Mouse (Mus musculus) liver, embryonic 16.5 days (tissue): ENCODE measurements around the gene Arpc4. TPM values are rescaled to one million over a fixed set of nuclear protein-coding genes. Genes with fewer than 3 reads are reported as not detected.
A peak's percentile ranks its signal among the peaks of the same experiment; 100 is the strongest.
"Not testable (repeated sequence)": the region's sequence is repeated elsewhere in the genome, so short reads cannot be mapped to it uniquely, and the experiment has no call there.

Source experiments
- ATAC-seq: fragments of 200-750 bp; cut with Nextera tagmentation; 2 replicates; pipeline ENCODE4 v1.8.0; 2017; ENCODE audit warnings: low read depth, mild to moderate bottlenecking, moderate number of reproducible peaks, moderate library complexity
- H3K27ac ChIP-seq: fragments of 300-500 bp; sonication (generic); 2 replicates; pipeline ENCODE4 v1.5.1; 2014; ENCODE audit warnings: mild to moderate bottlenecking, low read length
- H3K27me3 ChIP-seq: fragments of 300-500 bp; sonication (generic); 2 replicates; pipeline ENCODE4 v1.6.1; 2014; ENCODE audit warnings: low read depth, low read length, mixed read lengths; ENCODE audit not compliant: control insufficient read depth, insufficient read depth
- H3K36me3 ChIP-seq: fragments of 300-500 bp; sonication (generic); 2 replicates; pipeline ENCODE4 v1.6.1; 2014; ENCODE audit warnings: mild to moderate bottlenecking; ENCODE audit not compliant: control insufficient read depth, insufficient read depth
- H3K4me1 ChIP-seq: fragments of 300-500 bp; sonication (generic); 2 replicates; pipeline ENCODE4 v1.6.1; 2014; ENCODE audit warnings: low read depth, low read length, mixed read lengths; ENCODE audit not compliant: control insufficient read depth
- H3K4me2 ChIP-seq: fragments of 300-500 bp; sonication (generic); 2 replicates; pipeline ENCODE4 v1.6.1; 2014; ENCODE audit warnings: low read depth, low read length, mixed read lengths
- H3K4me3 ChIP-seq: fragments of 300-500 bp; sonication (generic); 2 replicates; pipeline ENCODE4 v1.5.1; 2014; ENCODE audit warnings: low read depth, mild to moderate bottlenecking, low read length
- H3K9ac ChIP-seq: fragments of 300-500 bp; sonication (generic); 2 replicates; pipeline ENCODE4 v1.6.1; 2014; ENCODE audit warnings: low read depth, low read length
- H3K9me3 ChIP-seq: fragments of 300-500 bp; sonication (generic); replicated peaks from 2 replicates; pipeline ENCODE4 v1.6.1; 2016; ENCODE audit warnings: low read length; ENCODE audit not compliant: control insufficient read depth
- WGBS: fragments of 180-500 bp; shearing (Covaris S2); extraction: QIAGEN DNeasy Blood & Tissue Kit; methylation state at CpG from one replicate; pipeline ENCODE4 v1.1.7; 2014; ENCODE audit not compliant: insufficient replicate concordance; 5-methylcytosine and 5-hydroxymethylcytosine counted together
- polyA plus RNA-seq: library from polyadenylated mRNA; unstranded; fragments of >200 nt; fragmentation: Nextera tagmentation; extraction: Ambion mirVana; gene quantifications from 2 replicates; pipeline ENCODE4 v1.2.1, GENCODE M21; 2015

Arpc4 gene
- 178 and 179 TPM in 2 replicates for polyA plus RNA-seq

- Histone ChIP-seq H3K9me3 (no peaks in the 10 kb centered on the region), H3K4me2 (peak within 1 kb of the TSS; percentile 80), H3K36me3 (peaks cover 12% of the 10 kb centered on the region), H3K27ac (peak within 1 kb of the TSS; percentile 97), H3K9ac (peak within 1 kb of the TSS; percentile 81), H3K4me3 (peak within 1 kb of the TSS; percentile 78), H3K4me1 (peaks cover 35% of the 10 kb centered on the region), H3K27me3 (no peaks in the 10 kb centered on the region)
- ATAC-seq: peak; percentile 91
- WGBS: 1% methylated on average over 61 of the region's 61 CpGs
These were observed at the start of gene Arpc4, which contains the start of gene Tada3 for GRCm38 (mm10) chr6:113377496-113378385. Arpc4 (plus strand) TSS chr6:113378115. Tada3 (minus strand) TSS chr6:113377883.

- 61% methylated on average over 1 of the region's 1 CpGs for WGBS
- H3K36me3 ChIP-seq: peaks cover 12% of the 10 kb centered on the region
- no peak for ATAC-seq
- no peak overlapping the region for H3K4me3 ChIP-seq
- H3K4me1 ChIP-seq: peaks cover 25% of the 10 kb centered on the region
- H3K27me3 ChIP-seq: no peaks in the 10 kb centered on the region
- no peak overlapping the region for H3K9ac ChIP-seq
- H3K4me2 ChIP-seq: no peak overlapping the region
- H3K27ac ChIP-seq: no peak overlapping the region
- H3K9me3 ChIP-seq: no peaks in the 10 kb centered on the region
These were observed 48.5 kb upstream of the Arpc4 start for GRCm38 (mm10) chr6:113329396-113329795.

- Histone ChIP-seq H3K9me3 (no peaks in the 10 kb centered on the region), H3K36me3 (peaks cover 6% of the 10 kb centered on the region), H3K4me3 (no peak overlapping the region), H3K4me2 (no peak overlapping the region), H3K27me3 (no peaks in the 10 kb centered on the region), H3K9ac (no peak overlapping the region), H3K27ac (no peak overlapping the region; the same call in 1 of the 2 replicates), H3K4me1 (peaks cover 25% of the 10 kb centered on the region)
- ATAC-seq: no peak
- 6% methylated on average over 2 of the region's 2 CpGs for WGBS
These were observed 47.4 kb upstream of the Arpc4 start for GRCm38 (mm10) chr6:113330547-113330946.

- H3K4me3 ChIP-seq: no peak overlapping the region
- no peak overlapping the region for H3K4me2 ChIP-seq
- no peak overlapping the region for H3K27ac ChIP-seq
- no peak overlapping the region for H3K9ac ChIP-seq
- ATAC-seq: no peak
- H3K36me3 ChIP-seq: peaks cover 6% of the 10 kb centered on the region
- 80% methylated on average over 11 of the region's 11 CpGs for WGBS
- no peaks in the 10 kb centered on the region for H3K9me3 ChIP-seq
- H3K27me3 ChIP-seq: no peaks in the 10 kb centered on the region
- H3K4me1 ChIP-seq: peaks cover 17% of the 10 kb centered on the region; the same call in 1 of the 2 replicates
These were observed 46.2 kb upstream of the Arpc4 start for GRCm38 (mm10) chr6:113331721-113332120.

GRCm38 (mm10) chr6:113332734-113333133 lies 45.2 kb upstream of the Arpc4 start:
- not testable (repeated sequence) for H3K27ac ChIP-seq, H3K9ac ChIP-seq, H3K27me3 ChIP-seq, H3K9me3 ChIP-seq, H3K4me3 ChIP-seq, ATAC-seq, H3K36me3 ChIP-seq, H3K4me2 ChIP-seq
- WGBS: 70% methylated on average over 6 of the region's 6 CpGs
- H3K4me1 ChIP-seq: peaks cover 20% of the 10 kb centered on the region

- no peak overlapping the region for H3K4me3 ChIP-seq
- no peaks in the 10 kb centered on the region for H3K27me3 ChIP-seq
- WGBS: 79% methylated on average over 14 of the region's 14 CpGs
- H3K4me1 ChIP-seq: peaks cover 20% of the 10 kb centered on the region
- H3K36me3 ChIP-seq: peaks cover 6% of the 10 kb centered on the region
- H3K4me2 ChIP-seq: no peak overlapping the region
- H3K9me3 ChIP-seq: no peaks in the 10 kb centered on the region
- H3K9ac ChIP-seq: no peak overlapping the region
- peak; percentile 35; the same call in 1 of the 2 replicates for ATAC-seq
- H3K27ac ChIP-seq: no peak overlapping the region
These were observed 44.6 kb upstream of the Arpc4 start for GRCm38 (mm10) chr6:113333137-113333950.

DNA sequence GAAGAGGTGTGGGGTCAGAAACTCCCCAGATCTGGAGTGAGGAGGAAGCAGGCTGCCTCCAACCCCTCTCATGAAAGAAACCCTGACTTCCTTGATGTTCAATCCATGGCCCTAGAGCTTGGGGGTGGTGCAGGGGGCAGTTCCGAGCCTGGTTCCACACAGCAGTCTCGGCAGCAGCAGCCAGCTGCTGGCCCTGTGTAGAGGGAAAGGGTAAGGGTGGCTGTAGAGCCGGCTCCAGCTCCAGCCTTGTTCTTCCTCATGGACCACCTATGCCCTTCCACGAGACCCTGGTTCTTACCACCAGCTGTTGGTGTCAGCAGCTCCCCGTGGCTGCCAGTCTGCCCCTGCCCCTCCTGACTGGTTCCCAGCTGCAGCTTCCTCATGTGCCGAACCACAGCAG lies 43.7 kb upstream of the Arpc4 start:
- Histone ChIP-seq H3K9me3 (no peaks in the 10 kb centered on the region), H3K4me3 (no peak overlapping the region), H3K27ac (no peak overlapping the region), H3K27me3 (no peaks in the 10 kb centered on the region), H3K36me3 (peaks cover 6% of the 10 kb centered on the region), H3K4me1 (peaks cover 16% of the 10 kb centered on the region), H3K9ac (no peak overlapping the region), H3K4me2 (no peak overlapping the region)
- 71% methylated on average over 6 of the region's 6 CpGs for whole genome bisulfite sequencing
- no peak for ATAC-seq

GRCm38 (mm10) chr6:113336852-113337620 lies 40.9 kb upstream of the Arpc4 start:
- no peak overlapping the region for H3K27ac ChIP-seq
- no peak overlapping the region for H3K4me2 ChIP-seq
- H3K9me3 ChIP-seq: no peaks in the 10 kb centered on the region
- H3K4me3 ChIP-seq: no peak overlapping the region
- H3K4me1 ChIP-seq: peaks cover 8% of the 10 kb centered on the region
- no peak overlapping the region for H3K9ac ChIP-seq
- WGBS: 40% methylated on average over 8 of the region's 8 CpGs
- ATAC-seq: no peak
- no peaks in the 10 kb centered on the region for H3K27me3 ChIP-seq
- peaks cover 6% of the 10 kb centered on the region for H3K36me3 ChIP-seq
